Mouse (Mus musculus): Measurements from ENCODE around the gene Gm21863. TPM values are rescaled to one million over a fixed set of nuclear protein-coding genes. Genes with fewer than 3 reads are reported as not detected.

The Gm21863 gene
- polyA plus RNA-seq (2017; shearing (Covaris generic)), result not detected

GRCm38 (mm10) chr12:19953869-19954555 is at the start of gene Gm21863:
Gene Gm21863 (plus strand): TSS chr12:19954505.

Data from CD4-positive, CD25-positive, alpha-beta regulatory T cell, adult 9 weeks (primary cell).